Mouse (Mus musculus) G1E (cell line): Measurements from ENCODE around the gene H2al1f. TPM values are rescaled to one million over a fixed set of nuclear protein-coding genes. Genes with fewer than 3 reads are reported as not detected.

Source experiments
- ATAC-seq: 2 replicates; pipeline ENCODE4 v1.8.0; 2016; ENCODE audit warnings: mild to moderate bottlenecking; ENCODE audit not compliant: insufficient number of reproducible peaks, poor library complexity, low FRiP score, severe bottlenecking; ENCODE audit errors: extremely low read depth
- DNase-seq: peaks from one replicate; pipeline ENCODE4 v3.0.0; 2012; ENCODE audit warnings: low spot score
- H3K27me3 ChIP-seq: 2 replicates; pipeline ENCODE4 v1.6.1; 2012; ENCODE audit warnings: mild to moderate bottlenecking, low read length, inconsistent platforms; ENCODE audit not compliant: insufficient read depth
- H3K36me3 ChIP-seq: replicated peaks from 2 replicates; pipeline ENCODE3; 2012; ENCODE audit warnings: mild to moderate bottlenecking, inconsistent platforms
- H3K4me1 ChIP-seq: 2 replicates; pipeline ENCODE4 v1.6.1; 2012; ENCODE audit warnings: low read depth, low read length, inconsistent platforms, mixed read lengths; ENCODE audit not compliant: insufficient read depth
- H3K4me3 ChIP-seq: 2 replicates; pipeline ENCODE4 v1.5.1; 2012; ENCODE audit warnings: low read depth, mild to moderate bottlenecking, inconsistent platforms, low read length, moderate library complexity, mixed read lengths
- H3K9me3 ChIP-seq: replicated peaks from 2 replicates; pipeline ENCODE4 v1.6.1; 2012; ENCODE audit warnings: inconsistent platforms
- CTCF ChIP-seq: IDR thresholded peaks from 2 replicates; pipeline ENCODE4 v1.5.1; 2012; ENCODE audit warnings: low read depth, low read length, inconsistent platforms, mixed read lengths
- GATA1 ChIP-seq: IDR thresholded peaks from 2 replicates; pipeline ENCODE4 v1.6.1; 2012; ENCODE audit warnings: borderline replicate concordance, low read length, inconsistent platforms, mixed read lengths
- GATA2 ChIP-seq: IDR thresholded peaks from 2 replicates; pipeline ENCODE4 v1.6.1; 2012; ENCODE audit warnings: low read depth, low read length, inconsistent platforms, borderline replicate concordance
- POLR2AphosphoS5 ChIP-seq: IDR thresholded peaks from 2 replicates; pipeline ENCODE4 v1.6.1; 2012; ENCODE audit warnings: low read depth, low read length, inconsistent platforms; ENCODE audit not compliant: insufficient replicate concordance
- TAL1 ChIP-seq: conservative IDR thresholded peaks from 2 replicates; pipeline ENCODE4 v1.6.1; 2012; ENCODE audit warnings: low read depth, low read length, inconsistent platforms, mixed read lengths
- polyA plus RNA-seq: library from polyadenylated mRNA; stranded (reverse); fragments of >175 nt; gene quantifications from 2 replicates; pipeline ENCODE4 v1.2.3, GENCODE M21; 2012
- total RNA-seq, 2 experiments: library from RNA; stranded (forward) in 1 of 2; stranded (reverse) in 1 of 2; fragments of 200-1000 nt in 1 of 2; fragments of >200 nt in 1 of 2; fragmentation: Nextera tagmentation in 1 of 2; gene quantifications; 2 replicates each; pipeline ENCODE4 v1.2.3; 2014 to 2017

H2al1f gene
- total and polyA plus RNA-seq, 3 experiments: not detected

- ATAC-seq: no peak
- H3K4me3 ChIP-seq: no peak overlapping the region
- TF ChIP-seq POLR2AphosphoS5 (no peak), CTCF (no peak), GATA1 (no peak), TAL1 (no peak), GATA2 (no peak)
Measured at GRCm38 (mm10) chrX:11345762-11346161, 30.8 kb downstream of the H2al1f start.

GRCm38 (mm10) chrX:11346756-11347155, 31.8 kb downstream of the H2al1f start:
- no peak for TF ChIP-seq GATA2
- TF ChIP-seq TAL1: no peak
- no peak for TF ChIP-seq GATA1
- TF ChIP-seq CTCF: no peak
- TF ChIP-seq POLR2AphosphoS5: no peak
- no peak for ATAC-seq
- H3K4me3 ChIP-seq: no peak overlapping the region
- H3K27me3 ChIP-seq: no peaks in the 10 kb centered on the region
- H3K9me3 ChIP-seq: no peaks in the 10 kb centered on the region
- no peak for DNase-seq
- no peaks in the 10 kb centered on the region for H3K36me3 ChIP-seq
- no peaks in the 10 kb centered on the region for H3K4me1 ChIP-seq

More at GRCm38 (mm10) chrX:11345762-11346161, 30.8 kb downstream of the H2al1f start:
- H3K4me1 ChIP-seq: no peaks in the 10 kb centered on the region
- H3K9me3 ChIP-seq: no peaks in the 10 kb centered on the region
- no peak for DNase-seq
- no peaks in the 10 kb centered on the region for H3K36me3 ChIP-seq
- H3K27me3 ChIP-seq: no peaks in the 10 kb centered on the region

- Histone ChIP-seq H3K9me3 (no peaks in the 10 kb centered on the region), H3K4me1 (no peaks in the 10 kb centered on the region), H3K27me3 (no peaks in the 10 kb centered on the region), H3K4me3 (no peak overlapping the region), H3K36me3 (no peaks in the 10 kb centered on the region)
- TF ChIP-seq TAL1 (no peak), GATA1 (no peak), POLR2AphosphoS5 (no peak), GATA2 (no peak), CTCF (no peak)
- ATAC-seq (no peak), DNase-seq (no peak)
Measured at GRCm38 (mm10) chrX:11360823-11361222, 45.9 kb downstream of the H2al1f start.

GRCm38 (mm10) chrX:11361261-11361660, 46.3 kb downstream of the H2al1f start:
- no peak overlapping the region for H3K4me3 ChIP-seq

GRCm38 (mm10) chrX:11363890-11364289, 48.9 kb downstream of the H2al1f start:
- no peak overlapping the region for H3K4me3 ChIP-seq
- no peaks in the 10 kb centered on the region for H3K36me3 ChIP-seq
- H3K4me1 ChIP-seq: no peaks in the 10 kb centered on the region
- TF ChIP-seq CTCF: no peak
- TF ChIP-seq POLR2AphosphoS5: no peak
- TF ChIP-seq TAL1: no peak
- no peak for TF ChIP-seq GATA1
- no peak for TF ChIP-seq GATA2
- H3K9me3 ChIP-seq: no peaks in the 10 kb centered on the region
- ATAC-seq (no peak), DNase-seq (no peak)
- no peaks in the 10 kb centered on the region for H3K27me3 ChIP-seq

More at GRCm38 (mm10) chrX:11361261-11361660, 46.3 kb downstream of the H2al1f start:
- no peak for TF ChIP-seq CTCF
- no peak for TF ChIP-seq POLR2AphosphoS5
- TF ChIP-seq GATA1: no peak
- Histone ChIP-seq H3K27me3 (no peaks in the 10 kb centered on the region), H3K9me3 (no peaks in the 10 kb centered on the region), H3K36me3 (no peaks in the 10 kb centered on the region), H3K4me1 (no peaks in the 10 kb centered on the region)
- DNase-seq: no peak
- peak; percentile 45 for ATAC-seq

Other genes with a start within 250 kb of the H2al1f start
- not detected in 2 replicates for gene H2al1a, start 15.9 kb upstream of the H2al1f start, total RNA-seq (2014; fragmentation: Nextera tagmentation)
- not detected in 2 replicates for gene H2al1a, start 15.9 kb upstream of the H2al1f start, total RNA-seq (2017)
- gene H2al1a, start 15.9 kb upstream of the H2al1f start, polyA plus RNA-seq: not detected in 2 replicates
- not detected in 2 replicates for gene H2al1b, start 12.7 kb upstream of the H2al1f start, total RNA-seq (2014; fragmentation: Nextera tagmentation)
- gene H2al1b, start 12.7 kb upstream of the H2al1f start, total RNA-seq (2017): not detected in 2 replicates
- gene H2al1b, start 12.7 kb upstream of the H2al1f start, polyA plus RNA-seq: not detected in 2 replicates
- gene H2al1c, start 9.5 kb upstream of the H2al1f start, total RNA-seq (2014; fragmentation: Nextera tagmentation): not detected in 2 replicates
- not detected in 2 replicates for gene H2al1c, start 9.5 kb upstream of the H2al1f start, total RNA-seq (2017)
- gene H2al1c, start 9.5 kb upstream of the H2al1f start, polyA plus RNA-seq: not detected in 2 replicates
- not detected in 2 replicates for gene H2al1d, start 6.3 kb upstream of the H2al1f start, total RNA-seq (2014; fragmentation: Nextera tagmentation)
- gene H2al1d, start 6.3 kb upstream of the H2al1f start, total RNA-seq (2017): not detected in 2 replicates
- not detected in 2 replicates for gene H2al1d, start 6.3 kb upstream of the H2al1f start, polyA plus RNA-seq
- gene H2al1e, start 3.2 kb upstream of the H2al1f start, total RNA-seq (2014; fragmentation: Nextera tagmentation): not detected in 2 replicates
- gene H2al1e, start 3.2 kb upstream of the H2al1f start, total RNA-seq (2017): not detected in 2 replicates
- gene H2al1e, start 3.2 kb upstream of the H2al1f start, polyA plus RNA-seq: not detected in 2 replicates
- not detected in 2 replicates for gene H2al1g, start 3.1 kb downstream of the H2al1f start, total RNA-seq (2014; fragmentation: Nextera tagmentation)
- gene H2al1g, start 3.1 kb downstream of the H2al1f start, total RNA-seq (2017): not detected in 2 replicates
- not detected in 2 replicates for gene H2al1g, start 3.1 kb downstream of the H2al1f start, polyA plus RNA-seq
- not detected in 2 replicates for gene H2al1h, start 6.3 kb downstream of the H2al1f start, total RNA-seq (2014; fragmentation: Nextera tagmentation)
- gene H2al1h, start 6.3 kb downstream of the H2al1f start, total RNA-seq (2017): not detected in 2 replicates
- not detected in 2 replicates for gene H2al1h, start 6.3 kb downstream of the H2al1f start, polyA plus RNA-seq
- not detected in 2 replicates for gene H2al1i, start 9.5 kb downstream of the H2al1f start, total RNA-seq (2014; fragmentation: Nextera tagmentation)
- not detected in 2 replicates for gene H2al1i, start 9.5 kb downstream of the H2al1f start, total RNA-seq (2017)
- gene H2al1i, start 9.5 kb downstream of the H2al1f start, polyA plus RNA-seq: not detected in 2 replicates
- gene H2al1j, start 12.7 kb downstream of the H2al1f start, total RNA-seq (2014; fragmentation: Nextera tagmentation): not detected in 2 replicates
- gene H2al1j, start 12.7 kb downstream of the H2al1f start, total RNA-seq (2017): not detected in 2 replicates
- gene H2al1j, start 12.7 kb downstream of the H2al1f start, polyA plus RNA-seq: not detected in 2 replicates